Mouse (Mus musculus) gastrocnemius, adult 8-10 months (tissue): ENCODE results near the gene Disp2. TPM values are rescaled to one million over a fixed set of nuclear protein-coding genes. Genes with fewer than 3 reads are reported as not detected.

Experiments used
- DNase-seq, 2 experiments: peaks; one replicate each; pipeline ENCODE4 v3.0.0; 2022; ENCODE audit warnings: low spot score in 2 of 2
- total RNA-seq, 4 experiments: library from RNA; stranded (reverse); gene quantifications; 2 replicates each; pipeline ENCODE4 v1.2.4; 2022

Gene Disp2
- total RNA-seq, result under 1 TPM in 2 of 4 experiments, not detected in 2; 0.10 to 0.11 TPM

DNA sequence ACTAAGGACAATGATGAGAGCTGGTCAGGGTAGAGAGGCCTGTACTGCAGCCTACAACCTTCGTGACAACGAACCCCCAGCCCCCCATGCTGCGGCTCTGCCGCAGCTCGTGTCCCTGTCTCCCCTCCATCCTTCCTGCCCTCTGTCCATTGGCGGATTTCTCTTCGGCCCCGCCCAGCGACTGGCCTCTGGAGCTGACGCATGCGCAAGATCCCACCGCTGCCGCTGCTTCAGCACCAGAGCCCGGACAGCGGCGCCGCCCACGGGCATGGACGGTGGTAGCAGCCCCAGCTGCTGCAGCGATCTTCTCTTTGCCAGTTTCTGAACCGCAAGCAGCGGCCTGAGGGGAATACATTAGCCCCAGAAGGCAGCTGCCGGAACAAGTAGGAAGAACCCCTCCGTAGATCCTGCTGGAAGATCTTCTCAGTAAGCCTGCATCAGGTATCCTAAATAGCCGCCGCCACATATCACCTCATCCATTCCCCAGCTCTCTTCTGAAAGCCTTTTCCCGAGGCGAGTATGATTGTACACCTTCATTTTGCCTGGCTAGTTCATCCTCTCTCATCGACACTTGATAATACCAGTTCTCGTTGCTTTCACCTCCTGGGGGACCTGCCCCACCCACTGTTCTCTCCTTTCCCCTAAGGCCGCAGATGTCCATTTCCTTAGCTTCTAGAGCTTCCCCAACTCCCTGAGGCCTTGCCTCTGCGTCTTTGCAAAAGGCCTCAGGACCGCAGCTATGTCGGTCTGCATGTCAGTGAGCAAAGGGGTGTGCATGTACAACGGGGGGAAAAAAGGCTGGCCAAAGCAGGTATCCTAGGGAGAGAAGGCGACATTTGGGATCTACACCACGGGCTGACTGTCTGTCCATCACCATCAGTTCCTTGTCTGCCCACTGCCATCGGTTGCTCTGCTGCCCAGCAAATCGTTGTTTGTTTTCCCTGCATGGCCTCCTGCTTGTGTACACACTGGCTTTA, at the start of gene Disp2:
Gene Disp2, plus strand, starts transcription at position 216 of the 977 bp plus-strand sequence.
- peak; percentile 85 to 89 for DNase-seq

DNA sequence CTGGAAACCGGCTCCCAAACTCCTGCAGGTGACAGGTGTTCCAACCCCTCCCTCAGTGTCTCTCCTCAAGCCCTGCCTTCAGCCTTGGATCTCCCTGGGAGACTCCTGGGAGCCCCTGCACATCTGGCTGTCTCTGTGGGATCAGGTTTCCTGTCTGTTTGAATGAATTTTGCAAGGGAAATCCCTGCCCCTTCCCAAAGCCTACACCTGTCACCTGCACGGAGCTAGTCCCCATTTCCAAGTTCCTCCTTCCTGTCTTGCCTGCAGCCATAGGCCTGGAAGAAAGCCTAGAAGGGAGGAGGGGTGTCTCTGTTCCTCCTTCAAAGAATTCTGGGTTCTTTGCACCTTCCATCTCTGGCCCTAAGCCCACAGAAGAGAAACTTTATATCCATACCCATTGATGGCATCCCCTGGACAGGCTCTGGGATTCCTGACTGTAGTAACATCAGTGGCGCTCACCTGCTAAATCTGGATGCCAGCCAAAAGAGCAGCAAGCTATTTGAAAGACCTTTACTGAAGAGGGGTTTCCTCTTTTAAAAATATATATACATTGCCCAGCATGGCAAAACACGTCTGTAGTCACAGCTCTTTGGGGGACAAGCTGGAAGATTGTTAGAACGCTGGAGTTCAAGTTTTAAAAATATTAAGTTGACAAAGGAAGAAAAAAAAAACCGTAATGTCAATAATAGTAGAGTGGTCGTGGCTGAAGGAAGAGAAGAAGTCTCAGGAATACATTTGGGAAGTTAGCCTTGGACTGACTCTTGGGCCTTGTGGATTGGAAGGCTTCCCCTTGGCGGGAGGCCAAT, 49.5 kb upstream of the Disp2 start:
- no peak for DNase-seq

DNA sequence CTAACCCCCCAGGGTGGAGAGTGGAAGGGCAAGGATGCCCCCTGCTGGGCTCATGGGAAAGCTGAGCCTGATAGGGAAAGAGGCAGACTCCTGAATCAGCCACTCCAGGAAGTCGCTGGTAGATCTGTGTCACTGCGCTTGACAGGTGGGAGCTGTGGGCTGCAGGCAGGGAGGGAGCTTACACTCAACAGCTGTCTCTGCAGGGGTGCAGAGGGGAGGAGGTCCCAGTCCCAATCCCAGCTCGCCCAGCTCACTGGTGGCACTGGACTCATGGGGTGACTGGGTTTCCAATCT, 49.0 kb upstream of the Disp2 start:
- peak; percentile 37 to 59 for DNase-seq

DNA sequence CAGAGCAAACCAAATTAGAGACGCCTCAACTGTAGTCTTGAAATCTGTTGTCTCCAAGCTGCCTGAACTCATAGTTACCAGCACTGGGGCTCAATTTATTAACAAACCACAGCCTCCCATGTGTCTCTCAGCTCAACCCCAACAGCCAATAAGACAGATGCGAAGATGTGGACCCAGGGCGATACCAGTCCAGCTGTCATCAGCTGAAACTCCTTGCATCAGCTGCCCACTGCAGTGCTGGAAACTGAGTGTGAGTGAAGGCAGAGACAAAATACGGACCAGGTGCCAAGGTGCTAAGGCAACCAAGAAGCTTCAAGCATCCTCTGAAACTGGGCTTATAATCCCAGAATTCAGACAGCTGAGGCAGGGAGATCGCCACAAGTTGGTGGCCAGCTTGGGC, 47.5 kb upstream of the Disp2 start:
- DNase-seq, result no peak

DNA sequence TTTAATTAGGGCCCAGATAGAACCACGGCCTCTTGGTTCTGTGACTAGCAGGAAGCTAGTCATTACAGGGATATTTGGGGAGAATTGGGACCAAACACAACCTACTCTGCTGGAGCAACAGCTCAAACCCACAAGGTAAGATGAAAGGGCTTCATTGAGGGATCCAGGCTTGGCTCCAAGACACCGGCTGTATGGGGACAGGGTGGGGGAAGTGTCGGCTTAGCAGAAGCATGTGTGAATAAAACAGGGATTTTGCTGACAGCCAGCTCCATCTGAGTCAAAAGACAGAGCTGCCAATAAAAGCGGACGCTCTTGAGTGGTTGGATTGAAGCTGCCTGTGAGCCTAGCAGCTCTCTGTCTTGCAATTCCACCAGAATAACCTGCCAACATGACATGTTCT, 46.2 kb upstream of the Disp2 start:
- DNase-seq, result no peak

DNA sequence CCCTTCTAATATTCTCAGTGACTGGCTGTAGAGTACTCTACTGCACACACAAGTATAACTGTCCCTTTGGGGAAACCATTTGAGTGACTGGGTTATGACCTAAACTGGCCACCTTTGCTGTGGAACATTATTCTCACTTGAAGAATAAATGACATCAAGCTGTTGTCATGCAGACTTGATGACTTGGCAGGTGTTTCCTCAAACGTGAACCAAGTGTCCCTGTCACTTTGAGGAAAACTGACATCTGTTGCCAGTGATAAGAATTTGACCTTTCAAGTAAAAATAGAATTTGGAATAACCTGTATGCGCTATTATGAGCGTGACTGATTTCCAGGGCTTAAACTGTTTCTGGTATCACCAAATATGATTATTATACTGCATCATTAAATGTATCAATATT, 39.2 kb upstream of the Disp2 start:
- DNase-seq, result no peak

DNA sequence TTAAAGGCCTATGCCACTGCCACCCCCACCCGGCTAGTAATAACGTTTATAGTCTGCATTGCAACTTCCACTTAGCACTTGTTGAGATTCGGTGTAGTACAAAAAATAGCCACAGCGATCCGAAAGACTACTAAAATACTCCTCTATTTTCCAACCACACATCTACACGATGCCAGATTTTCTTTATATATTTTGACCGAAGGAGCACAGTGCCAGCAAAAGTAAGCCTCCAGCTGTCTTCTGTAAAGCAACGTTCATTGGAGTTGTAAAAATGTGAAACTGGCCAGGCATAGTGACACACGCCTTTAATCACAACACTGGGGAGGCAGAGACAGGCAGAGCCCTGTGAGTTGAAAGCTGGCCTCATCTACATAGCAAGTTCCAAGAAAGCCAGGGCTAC, 38.3 kb upstream of the Disp2 start:
- DNase-seq, result no peak

DNA sequence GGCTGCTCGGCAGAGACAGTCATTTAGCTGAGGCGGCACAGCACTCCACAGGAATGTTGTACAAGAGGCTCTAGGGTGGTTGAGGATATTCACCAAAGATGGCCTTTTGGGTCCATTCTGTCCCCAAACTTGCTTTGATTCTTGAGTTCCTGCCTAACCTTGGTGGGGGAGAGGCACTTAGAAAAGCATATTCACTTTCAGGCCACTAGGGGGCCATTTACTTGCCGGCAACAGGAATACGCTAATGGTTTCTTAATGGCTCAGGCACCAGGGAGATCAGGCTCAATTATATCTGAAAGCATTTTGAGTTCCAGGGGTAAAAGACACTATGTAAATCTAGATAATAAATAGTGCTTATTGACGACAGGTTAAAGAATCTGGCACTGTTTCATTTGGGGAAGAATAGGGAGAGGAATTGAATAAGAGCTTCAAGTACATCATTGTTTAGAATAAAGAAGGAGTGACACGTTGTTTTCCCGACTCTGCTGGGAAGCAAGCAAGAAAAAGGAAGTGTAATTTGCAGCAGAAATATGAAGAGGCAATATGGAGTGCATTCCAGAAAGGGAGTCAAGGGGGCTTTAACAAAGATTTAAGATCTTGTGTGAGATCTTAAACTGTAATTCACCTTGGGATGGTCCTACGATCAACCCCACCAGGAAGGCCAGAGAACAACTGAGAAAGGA, 36.1 kb upstream of the Disp2 start:
- DNase-seq, result no peak

DNA sequence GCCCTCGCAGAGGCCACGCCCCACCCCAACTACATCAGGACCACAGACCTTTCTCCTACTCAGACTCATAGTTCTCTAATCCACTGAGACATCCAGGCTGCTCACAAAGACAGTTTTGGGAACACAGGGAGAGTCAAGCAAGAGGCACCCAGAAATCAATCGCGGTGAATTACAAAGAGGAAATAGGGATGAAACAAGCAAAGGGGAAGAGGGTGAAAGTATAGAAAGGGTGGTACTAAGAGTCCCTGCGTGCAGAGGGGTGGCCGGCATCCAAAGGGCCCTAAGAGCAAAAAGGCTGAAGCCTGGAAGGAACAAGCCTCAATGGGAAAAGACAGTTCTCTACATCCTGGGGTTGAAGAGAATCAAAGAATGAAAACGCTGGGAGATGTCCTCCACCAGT, 34.9 kb upstream of the Disp2 start:
- no peak for DNase-seq

DNA sequence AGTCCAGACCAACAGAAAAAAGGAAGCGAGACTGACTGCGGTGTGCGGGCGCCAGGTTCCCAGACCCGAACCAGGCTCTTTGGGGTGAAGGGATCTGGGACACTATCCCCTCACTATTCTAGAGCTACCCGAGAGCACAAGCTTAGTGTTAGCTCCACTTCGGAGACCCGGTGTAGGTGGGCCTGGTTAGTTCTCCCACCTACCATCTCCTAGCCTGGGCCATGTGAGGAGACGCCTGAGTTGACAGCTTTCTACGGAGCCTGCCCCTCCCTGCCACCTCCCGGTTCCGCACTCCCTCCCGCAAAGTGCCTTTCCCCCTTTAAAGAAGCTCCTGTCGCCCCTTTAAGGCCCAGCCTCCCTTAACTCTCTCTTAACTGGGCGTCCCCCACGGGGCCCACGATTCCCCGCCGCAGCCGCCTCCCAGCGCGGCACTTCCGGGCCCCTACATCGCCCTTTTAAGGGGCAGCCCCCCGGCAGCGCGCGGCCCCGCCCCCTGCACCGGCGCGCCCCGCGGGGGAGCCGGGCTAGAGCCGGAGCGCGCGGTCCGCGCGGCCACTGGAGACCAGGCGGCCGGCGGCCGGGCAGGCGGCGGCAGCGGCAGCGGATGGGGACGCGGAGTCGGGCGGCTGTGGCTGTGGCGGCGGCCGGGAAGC, 34.2 kb upstream of the Disp2 start, which contains the start of gene Inafm2:
Gene Inafm2, plus strand, starts transcription at position 527 of the 653 bp plus-strand sequence.
- DNase-seq, result peak; percentile 78 to 88

DNA sequence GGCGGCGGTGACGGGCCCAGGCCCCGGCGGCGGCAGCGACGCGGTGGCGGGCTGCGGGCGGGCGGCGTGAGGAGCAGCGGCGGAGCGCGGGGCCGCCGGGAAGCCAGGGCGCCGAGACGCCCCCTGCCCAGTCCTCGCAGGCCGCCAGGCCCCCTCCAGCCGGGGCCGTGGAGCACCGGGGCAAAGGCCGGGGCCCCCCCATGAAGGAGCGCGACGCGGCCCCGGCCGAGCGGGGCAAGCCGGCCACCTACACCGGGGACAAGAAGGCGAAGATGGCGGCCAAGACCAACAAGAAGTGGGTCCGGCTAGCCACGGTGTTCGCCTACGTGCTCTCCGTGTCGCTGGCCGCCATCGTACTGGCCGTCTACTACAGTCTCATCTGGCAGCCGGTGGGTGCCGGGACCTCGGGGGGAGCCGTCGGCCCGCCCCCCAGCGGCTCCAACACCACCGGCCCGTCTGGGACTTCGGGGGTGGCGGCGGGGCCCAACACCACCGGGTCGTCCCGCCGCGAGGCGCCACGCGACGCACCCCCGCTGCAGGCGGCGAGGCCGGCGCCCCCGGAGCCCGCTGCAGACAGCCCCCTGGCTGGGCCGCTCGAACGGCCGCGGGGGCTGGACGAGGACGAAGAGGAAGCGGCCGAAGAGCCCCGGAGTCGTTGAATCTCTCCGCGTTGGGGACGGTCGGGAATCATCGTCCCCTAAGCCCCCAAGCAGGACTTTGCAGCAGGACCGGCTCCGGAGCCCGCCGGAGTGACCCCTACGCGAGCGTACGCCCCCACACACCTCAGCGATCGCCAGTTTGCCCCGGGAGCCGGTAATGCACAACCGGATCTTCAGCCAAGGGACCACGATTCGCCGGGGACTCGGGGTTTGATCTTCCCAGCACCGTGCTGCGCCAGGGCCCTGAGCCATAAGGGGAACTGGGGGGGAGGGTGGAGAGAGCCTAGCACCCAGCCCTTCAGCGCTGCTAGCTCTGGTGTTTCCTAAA, 33.3 kb upstream of the Disp2 start:
- no peak for DNase-seq

DNA sequence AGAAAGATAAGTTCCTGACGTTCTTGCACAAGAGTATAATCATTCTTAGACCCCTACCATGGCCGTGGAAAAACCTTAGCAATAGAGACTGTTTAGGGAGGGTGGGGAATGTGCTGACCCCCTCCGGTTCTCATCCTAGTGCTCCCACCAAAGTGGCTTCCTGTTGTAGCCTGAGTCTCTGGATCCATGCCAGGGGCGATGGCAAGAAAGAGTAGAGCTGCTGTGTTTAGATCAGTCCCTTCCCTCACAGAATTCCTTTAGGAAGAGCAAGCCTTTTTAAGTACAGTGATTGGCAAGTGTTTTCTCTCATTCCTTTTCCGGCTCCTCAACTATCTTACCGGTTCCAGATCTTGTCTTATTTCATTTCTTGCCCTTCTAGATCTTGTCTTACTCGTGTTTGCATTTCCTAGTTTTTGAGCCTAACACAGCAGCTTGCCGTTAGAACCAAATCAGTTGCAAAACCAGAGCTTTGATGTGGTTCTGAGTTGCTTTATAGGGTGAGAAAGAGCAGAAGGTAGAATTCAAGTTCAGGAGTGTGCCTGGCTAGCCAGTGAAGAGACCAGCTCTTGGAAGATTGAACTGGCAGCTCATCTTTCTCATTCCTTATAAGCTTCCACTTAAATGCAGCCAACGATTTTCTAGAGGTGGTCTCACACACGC, 32.1 kb upstream of the Disp2 start:
- DNase-seq, result no peak

DNA sequence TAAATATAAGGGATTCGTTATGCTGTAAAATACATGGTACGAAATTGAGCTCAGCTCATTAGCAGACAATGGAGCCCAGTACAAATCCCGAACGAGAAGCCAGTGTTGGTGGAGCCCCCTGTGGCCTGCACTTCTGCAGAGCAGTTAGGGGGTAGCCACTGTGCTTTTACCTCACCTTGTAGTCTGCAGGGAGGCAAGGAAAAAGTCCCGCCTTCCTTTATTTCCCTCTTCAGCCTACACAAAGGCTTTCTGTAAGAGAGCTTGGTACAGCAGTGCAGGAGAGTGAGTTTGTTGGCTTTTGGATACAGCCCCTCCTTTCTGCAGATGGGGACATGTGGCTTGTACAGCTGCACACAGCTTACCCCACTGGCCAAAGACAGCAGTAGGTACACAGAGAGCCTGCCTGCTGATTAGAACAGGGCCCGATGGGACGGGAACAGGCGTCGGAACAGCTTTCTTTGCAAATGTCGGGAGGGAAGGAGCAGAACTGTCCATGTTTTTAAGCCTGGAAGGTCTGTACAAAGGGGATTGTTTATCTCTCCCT, 30.1 kb upstream of the Disp2 start:
- no peak for DNase-seq

DNA sequence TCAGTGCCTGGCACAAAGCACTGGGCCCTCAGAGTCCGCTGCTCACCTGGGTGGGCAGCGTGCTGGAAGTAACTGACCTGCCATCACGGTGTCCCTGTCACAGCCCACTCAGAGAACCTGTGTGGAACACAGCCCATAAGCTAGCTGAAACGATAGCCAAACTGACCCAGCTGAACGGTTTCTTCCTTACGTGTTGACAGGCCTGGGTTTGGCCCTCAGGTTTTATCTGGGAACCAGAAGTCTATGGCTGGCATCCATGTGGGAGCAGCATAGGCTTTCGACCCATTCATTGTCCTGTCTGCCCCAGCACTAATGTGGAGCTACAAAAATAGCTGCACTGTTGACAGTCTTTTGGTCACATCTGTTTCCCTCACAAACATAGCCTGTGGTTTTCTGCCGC, 29.0 kb upstream of the Disp2 start:
- no peak for DNase-seq

DNA sequence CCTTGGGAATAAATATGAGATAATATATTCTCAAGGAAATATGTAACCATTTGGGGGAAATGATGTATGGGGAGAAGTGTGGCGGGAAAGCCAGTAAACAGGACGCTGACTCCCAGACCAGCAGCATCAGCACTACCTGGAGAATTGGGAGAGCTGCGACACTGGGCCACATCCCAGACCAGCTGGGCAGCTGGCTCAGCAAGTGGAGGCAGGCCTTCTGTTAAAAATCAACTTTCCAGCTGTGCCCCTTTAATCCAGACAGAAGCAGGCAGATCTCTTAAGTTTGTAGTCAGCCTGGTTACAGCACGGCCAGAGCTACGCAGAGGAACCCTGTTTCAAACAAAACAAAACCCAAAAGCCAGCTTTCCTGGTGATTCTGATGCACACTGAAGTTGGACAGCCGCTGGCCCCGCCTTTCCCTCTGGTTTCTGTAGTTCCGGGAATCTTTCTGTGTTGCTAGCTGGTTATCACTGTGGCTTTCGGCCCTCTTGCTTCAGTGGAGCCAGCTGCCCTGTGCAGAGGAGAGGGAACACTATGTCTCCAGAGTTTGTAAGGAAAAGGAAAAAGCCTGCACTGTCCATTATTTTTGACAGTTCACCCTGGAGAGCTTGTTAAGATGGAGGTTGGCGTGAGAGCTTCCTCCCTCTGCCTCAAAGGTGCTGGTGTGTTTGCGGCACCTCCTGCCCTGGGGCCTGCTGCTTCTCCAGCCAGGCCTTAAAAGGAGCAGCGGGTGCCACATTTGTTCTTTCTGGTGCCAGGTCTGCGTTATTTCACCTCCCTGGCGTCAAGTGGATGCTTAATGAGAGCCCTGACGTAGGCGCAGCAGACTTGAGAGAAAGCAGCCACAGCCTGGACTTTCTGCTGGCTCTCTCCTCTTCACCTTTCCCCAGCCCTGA, 27.4 kb upstream of the Disp2 start:
- no peak for DNase-seq

DNA sequence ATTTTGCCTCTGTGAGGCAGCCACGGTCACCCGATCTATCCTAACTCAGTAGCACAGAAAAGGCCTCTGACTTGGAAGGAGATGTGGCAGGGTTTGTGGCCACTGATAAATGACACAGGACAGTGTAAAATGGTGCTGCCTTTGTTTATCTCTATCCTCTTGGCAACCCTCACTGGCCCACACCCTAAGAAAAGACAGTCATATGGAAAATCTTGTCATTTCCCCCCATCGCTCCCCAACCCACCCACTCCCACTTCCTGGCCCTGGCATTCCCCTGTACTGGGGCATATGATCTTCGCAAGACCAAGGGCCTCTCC, 26.8 kb upstream of the Disp2 start:
- DNase-seq, result no peak

DNA sequence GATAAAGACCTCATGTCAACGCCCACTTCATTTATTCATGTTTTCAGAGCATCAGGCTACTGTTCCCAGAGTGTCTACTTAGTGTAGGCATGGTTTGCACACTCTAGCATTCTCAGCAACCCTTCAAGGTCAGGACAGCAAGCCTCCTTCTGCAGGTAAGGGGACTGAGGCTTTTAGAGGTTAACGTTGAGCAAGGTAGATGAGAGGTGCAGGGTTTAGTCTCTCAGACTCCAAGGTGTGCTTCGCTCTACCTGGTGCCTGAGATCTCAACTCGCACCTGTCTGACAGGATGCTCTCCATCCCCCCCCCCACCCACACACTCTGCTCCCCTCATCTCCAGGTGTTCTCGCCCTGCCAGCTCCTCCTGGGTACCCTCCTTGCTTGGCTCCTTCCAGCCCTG, 25.4 kb upstream of the Disp2 start:
- DNase-seq, result no peak

DNA sequence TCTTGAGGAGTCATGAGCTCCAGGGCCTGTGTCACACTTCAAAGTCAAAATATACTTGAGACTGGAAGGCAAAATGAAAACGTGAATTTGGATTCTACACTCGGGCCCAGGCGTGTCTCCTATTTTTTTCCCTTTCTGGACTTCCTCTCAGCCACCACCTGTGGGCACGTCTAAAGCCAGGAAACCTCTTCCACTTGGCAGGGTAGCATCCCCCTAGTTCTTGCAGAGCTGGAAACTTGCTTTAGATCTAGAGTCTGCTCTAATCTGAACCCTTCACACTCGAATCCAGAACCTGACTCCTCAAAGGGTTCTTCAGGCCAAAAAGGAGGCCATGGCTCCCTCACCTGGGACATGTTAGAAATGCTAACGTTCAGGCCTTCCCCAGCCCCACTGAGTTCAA, 24.1 kb upstream of the Disp2 start:
- DNase-seq, result no peak

DNA sequence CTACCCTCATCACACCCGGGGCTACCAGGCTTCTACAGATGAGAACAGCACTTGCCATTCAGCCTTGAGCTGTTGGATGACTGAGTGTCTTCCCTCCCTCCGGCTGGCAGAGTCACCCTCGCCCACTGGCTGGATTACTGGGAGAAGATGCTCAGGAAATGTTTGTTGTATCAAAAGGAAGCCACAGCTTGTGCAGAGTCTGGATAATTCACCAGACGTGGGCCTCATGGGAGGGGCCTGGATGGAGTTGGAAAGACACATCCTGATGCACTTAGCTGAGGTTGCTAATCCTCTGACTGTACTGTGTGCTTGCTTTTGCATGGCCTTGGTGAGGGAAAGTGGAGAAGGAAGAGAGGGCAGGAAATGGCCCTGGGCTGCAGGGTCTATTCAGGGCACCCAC, 23.4 kb upstream of the Disp2 start:
- no peak for DNase-seq
